Mouse (Mus musculus) liver, embryonic 13.5 days (tissue): ENCODE data around the gene Snn. TPM values are rescaled to one million over a fixed set of nuclear protein-coding genes. Genes with fewer than 3 reads are reported as not detected.

Experiments
- ATAC-seq: fragments of 200-750 bp; cut with Nextera tagmentation; 2 replicates; pipeline ENCODE4 v1.8.0; 2017; ENCODE audit warnings: low read depth, mild to moderate bottlenecking, moderate number of reproducible peaks, moderate library complexity
- DNase-seq: peaks from one replicate; pipeline ENCODE4 v3.0.0; 2022
- H3K27ac ChIP-seq: fragments of 300-500 bp; sonication (generic); 2 replicates; pipeline ENCODE4 v1.5.1; 2015; ENCODE audit warnings: moderate library complexity, mild to moderate bottlenecking, inconsistent platforms
- H3K27me3 ChIP-seq: fragments of 300-500 bp; sonication (generic); 2 replicates; pipeline ENCODE4 v1.6.1; 2015; ENCODE audit warnings: mild to moderate bottlenecking, inconsistent platforms
- H3K36me3 ChIP-seq: fragments of 300-500 bp; sonication (generic); 2 replicates; pipeline ENCODE4 v1.6.1; 2015; ENCODE audit warnings: mild to moderate bottlenecking, inconsistent platforms
- H3K4me1 ChIP-seq: fragments of 300-500 bp; sonication (generic); replicated peaks from 2 replicates; pipeline ENCODE4 v1.6.1; 2015; ENCODE audit warnings: inconsistent platforms
- H3K4me2 ChIP-seq: fragments of 300-500 bp; sonication (generic); 2 replicates; pipeline ENCODE4 v1.6.1; 2015; ENCODE audit warnings: inconsistent platforms, mild to moderate bottlenecking, moderate library complexity
- H3K4me3 ChIP-seq: fragments of 300-500 bp; sonication (generic); replicated peaks from 2 replicates; pipeline ENCODE4 v1.5.1; 2015; ENCODE audit warnings: mild to moderate bottlenecking, inconsistent platforms
- H3K9ac ChIP-seq: fragments of 300-500 bp; sonication (generic); 2 replicates; pipeline ENCODE4 v1.6.1; 2015; ENCODE audit warnings: mild to moderate bottlenecking, inconsistent platforms
- H3K9me3 ChIP-seq: fragments of 300-500 bp; sonication (generic); replicated peaks from 2 replicates; pipeline ENCODE4 v1.6.1; 2016; ENCODE audit warnings: inconsistent platforms
- WGBS: fragments of 180-500 bp; shearing (Covaris S2); methylation state at CpG from one replicate; pipeline ENCODE4 v1.1.7; 2015; ENCODE audit not compliant: insufficient replicate concordance; 5-methylcytosine and 5-hydroxymethylcytosine counted together
- polyA plus RNA-seq: library from polyadenylated mRNA; unstranded; fragments of >200 nt; fragmentation: Nextera tagmentation; extraction: Ambion mirVana; gene quantifications from 2 replicates; pipeline ENCODE4 v1.2.1, GENCODE M21; 2015

Gene Snn
- polyA plus RNA-seq, 1 experiment from 2014 or later: 3.0 TPM

- WGBS: 68% methylated on average over 10 of the region's 10 CpGs
- Histone ChIP-seq H3K9me3 (no peaks in the 10 kb centered on the region), H3K4me1 (peaks cover 9% of the 10 kb centered on the region), H3K36me3 (peaks cover 76% of the 10 kb centered on the region), H3K27me3 (no peaks in the 10 kb centered on the region), H3K4me3 (no peak overlapping the region), H3K9ac (no peak overlapping the region), H3K27ac (no peak overlapping the region), H3K4me2 (no peak overlapping the region)
- ATAC-seq (no peak), DNase-seq (no peak)
Observed at GRCm38 (mm10) chr16:11090836-11091570, 30.3 kb downstream of the Snn start.

GRCm38 (mm10) chr16:11092061-11092460 is 31.3 kb downstream of the Snn start:
- 56% methylated on average over 4 of the region's 4 CpGs for WGBS
- Histone ChIP-seq H3K9me3 (no peaks in the 10 kb centered on the region), H3K27me3 (no peaks in the 10 kb centered on the region), H3K36me3 (peaks cover 65% of the 10 kb centered on the region), H3K4me2 (no peak overlapping the region), H3K9ac (no peak overlapping the region), H3K4me3 (no peak overlapping the region), H3K27ac (no peak overlapping the region), H3K4me1 (peaks cover 9% of the 10 kb centered on the region)
- DNase-seq (no peak), ATAC-seq (no peak)

- no peak overlapping the region for H3K4me3 ChIP-seq
- DNase-seq (no peak), ATAC-seq (no peak)
- no peak overlapping the region for H3K27ac ChIP-seq
- H3K36me3 ChIP-seq: peaks cover 60% of the 10 kb centered on the region
- H3K9me3 ChIP-seq: no peaks in the 10 kb centered on the region
- H3K9ac ChIP-seq: no peak overlapping the region
- H3K4me1 ChIP-seq: peaks cover 9% of the 10 kb centered on the region
- H3K27me3 ChIP-seq: no peaks in the 10 kb centered on the region
- no peak overlapping the region for H3K4me2 ChIP-seq
- 41% methylated on average over 3 of the region's 3 CpGs for WGBS
Observed at GRCm38 (mm10) chr16:11092523-11092922, 31.8 kb downstream of the Snn start.

GRCm38 (mm10) chr16:11093717-11094386 is 33.1 kb downstream of the Snn start:
- 63% methylated on average over 13 of the region's 13 CpGs for WGBS
- peaks cover 47% of the 10 kb centered on the region for H3K36me3 ChIP-seq
- DNase-seq (peak; percentile 16), ATAC-seq (peak; percentile 64)
- H3K4me3 ChIP-seq: no peak overlapping the region
- H3K9ac ChIP-seq: no peak overlapping the region
- peaks cover 9% of the 10 kb centered on the region for H3K4me1 ChIP-seq
- H3K27ac ChIP-seq: no peak overlapping the region
- no peak overlapping the region for H3K4me2 ChIP-seq
- no peaks in the 10 kb centered on the region for H3K27me3 ChIP-seq
- H3K9me3 ChIP-seq: no peaks in the 10 kb centered on the region

GRCm38 (mm10) chr16:11097301-11097700 is 36.6 kb downstream of the Snn start:
- ATAC-seq (no peak), DNase-seq (no peak)
- H3K27ac ChIP-seq: no peak overlapping the region
- no peak overlapping the region for H3K4me3 ChIP-seq
- 83% methylated on average over 3 of the region's 3 CpGs for WGBS
- H3K9ac ChIP-seq: no peak overlapping the region
- no peaks in the 10 kb centered on the region for H3K9me3 ChIP-seq
- H3K27me3 ChIP-seq: no peaks in the 10 kb centered on the region
- H3K36me3 ChIP-seq: peaks cover 26% of the 10 kb centered on the region
- H3K4me1 ChIP-seq: peaks cover 9% of the 10 kb centered on the region
- no peak overlapping the region for H3K4me2 ChIP-seq

- 90% methylated on average over 1 of the region's 1 CpGs for WGBS
- peaks cover 20% of the 10 kb centered on the region for H3K36me3 ChIP-seq
- no peak overlapping the region for H3K9ac ChIP-seq
- no peak overlapping the region for H3K4me2 ChIP-seq
- no peak overlapping the region for H3K4me3 ChIP-seq
- no peak for DNase-seq
- no peak overlapping the region for H3K27ac ChIP-seq
- no peaks in the 10 kb centered on the region for H3K4me1 ChIP-seq
- no peak for ATAC-seq
- no peaks in the 10 kb centered on the region for H3K27me3 ChIP-seq
- no peaks in the 10 kb centered on the region for H3K9me3 ChIP-seq
Observed at GRCm38 (mm10) chr16:11104905-11105304, 44.2 kb downstream of the Snn start.

GRCm38 (mm10) chr16:11109198-11109740 is 48.5 kb downstream of the Snn start:
- Histone ChIP-seq H3K9me3 (no peaks in the 10 kb centered on the region), H3K4me1 (no peaks in the 10 kb centered on the region), H3K9ac (no peak overlapping the region), H3K27ac (no peak overlapping the region), H3K4me2 (no peak overlapping the region), H3K36me3 (peaks cover 20% of the 10 kb centered on the region), H3K4me3 (no peak overlapping the region), H3K27me3 (no peaks in the 10 kb centered on the region)
- ATAC-seq (no peak), DNase-seq (no peak)
- 72% methylated on average over 4 of the region's 4 CpGs for WGBS

GRCm38 (mm10) chr16:11122625-11123024 is 61.9 kb downstream of the Snn start:
- ATAC-seq (no peak), DNase-seq (no peak)
- no peak overlapping the region for H3K4me2 ChIP-seq
- H3K4me3 ChIP-seq: no peak overlapping the region
- no peaks in the 10 kb centered on the region for H3K27me3 ChIP-seq
- H3K36me3 ChIP-seq: peaks cover 72% of the 10 kb centered on the region
- no peaks in the 10 kb centered on the region for H3K4me1 ChIP-seq
- 83% methylated on average over 2 of the region's 2 CpGs for WGBS
- H3K9ac ChIP-seq: no peak overlapping the region
- H3K27ac ChIP-seq: no peak overlapping the region
- H3K9me3 ChIP-seq: no peaks in the 10 kb centered on the region

- DNase-seq (no peak), ATAC-seq (no peak)
- Histone ChIP-seq H3K27ac (no peak overlapping the region), H3K36me3 (peaks cover 75% of the 10 kb centered on the region), H3K4me2 (no peak overlapping the region), H3K27me3 (no peaks in the 10 kb centered on the region), H3K4me1 (no peaks in the 10 kb centered on the region), H3K9ac (no peak overlapping the region), H3K4me3 (no peak overlapping the region), H3K9me3 (no peaks in the 10 kb centered on the region)
- 91% methylated on average over 1 of the region's 1 CpGs for WGBS
Observed at GRCm38 (mm10) chr16:11124110-11124509, 63.4 kb downstream of the Snn start.
